Mouse (Mus musculus): ENCODE measurements at regions not wholly inside any gene's neighbourhood (a gene's known extent, or its start where the extent isn't known, plus 50 kb on each side); places are given as distances from the start of the nearest gene placed in this dataset.

DNA sequence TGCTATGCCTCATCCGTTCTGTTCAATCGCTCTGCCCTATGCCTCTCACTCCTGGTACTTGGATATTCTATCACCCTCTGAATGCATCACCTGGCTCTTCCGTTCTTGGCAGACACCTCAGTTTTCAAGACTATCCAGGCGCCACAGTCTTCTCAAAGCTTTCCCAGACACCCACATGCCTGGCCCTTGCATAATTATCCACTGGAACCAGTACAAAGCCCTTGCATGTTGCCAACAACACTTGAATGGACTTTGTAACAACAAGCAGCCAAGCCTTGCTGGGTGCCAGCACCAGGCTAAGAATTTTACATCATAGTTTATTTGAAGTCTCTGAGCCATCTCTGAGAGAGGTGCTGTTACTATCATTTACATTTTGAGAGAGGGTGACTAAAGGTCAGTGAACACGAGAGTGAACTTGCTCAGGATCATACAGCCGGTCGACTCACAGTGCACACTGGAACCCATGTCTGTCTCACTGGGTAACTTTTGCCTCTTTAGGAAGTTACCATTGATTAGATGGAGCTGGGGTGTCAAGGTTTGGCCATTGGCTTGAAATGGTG is 368.8 kb upstream of the Gm21798 start:
- TF ChIP-seq CHD2 (IDR thresholded peaks at IDR 0.05; ENCODE audit: low read depth, low read length) (no peak), HCFC1 (IDR thresholded peaks at IDR 0.05; ENCODE audit: borderline replicate concordance, insufficient read depth, low read length) (no peak), ZC3H11A (IDR thresholded peaks at IDR 0.05; ENCODE audit: borderline replicate concordance, low read depth, low read length) (no peak), ZNF384 (IDR thresholded peaks at IDR 0.05; ENCODE audit: low read depth, low read length) (no peak)
